26 mouse cellular contexts compared by ENCODE assay signal in the genomic region with DNA sequence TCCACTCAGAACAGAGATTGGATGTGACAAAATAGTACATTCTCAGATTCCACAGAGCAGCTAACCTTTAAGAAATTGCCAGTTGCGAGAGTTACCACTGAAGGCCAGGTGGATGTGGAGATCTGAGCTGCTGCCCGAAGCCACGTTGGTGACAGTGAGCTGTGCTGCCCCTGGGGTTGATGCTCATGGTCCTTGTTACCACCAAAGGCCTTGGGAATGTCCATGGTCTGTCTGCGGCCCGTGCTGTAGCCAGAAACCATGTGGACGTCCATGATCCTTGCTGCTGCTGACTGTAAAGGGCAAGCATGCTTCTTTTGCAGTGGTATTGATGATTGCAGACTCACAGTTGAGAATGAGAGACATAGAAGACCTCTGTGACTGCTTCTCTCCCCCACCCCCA.
DNase-seq lines count a peak whose midpoint lies in the region; ATAC-seq and TF ChIP-seq lines count a peak whose summit lies in the region.
"Had no signal": no experiment of that assay in that cellular context is flagged by ENCODE, and none has a peak within 500 bp of the region (broad histone marks: within the 10 kb centered on the region; RNA-seq: fewer than 3 reads in every experiment).

No protein-coding gene starts in this region.

- 75% methylated on average over 6 of the region's 6 CpGs for WGBS in liver, embryonic 13.5 days (ENCODE audit: insufficient replicate concordance)
- 83% methylated on average over 6 of the region's 6 CpGs for WGBS in liver, postnatal 0 days (ENCODE audit: insufficient replicate concordance)

- no peaks in the 10 kb centered on the region for H3K27me3 ChIP-seq in liver, embryonic 13.5 days
- H3K27me3 ChIP-seq in liver, postnatal 0 days (ENCODE audit: insufficient read depth, low read length): no peaks in the 10 kb centered on the region
- H3K27me3 ChIP-seq: CH12.LX; embryonic facial prominence, embryonic 13.5 days; embryonic facial prominence, embryonic 15.5 days; forebrain, embryonic 12.5 days; Patski had no signal

- ATAC-seq in liver, embryonic 13.5 days (ENCODE audit: low read depth): no peak
- no peak for ATAC-seq in liver, postnatal 0 days
- ATAC-seq: activated CD4-positive, CD25-positive, alpha-beta regulatory T cell, adult 4 months; CD4-positive, CD25-positive, alpha-beta regulatory T cell, adult 4 months; forebrain, embryonic 14.5 days; forebrain, embryonic 16.5 days; Patski had no signal

- no peaks in the 10 kb centered on the region for H3K9me3 ChIP-seq in liver, embryonic 13.5 days (replicated peaks)
- no peaks in the 10 kb centered on the region for H3K9me3 ChIP-seq in liver, postnatal 0 days (ENCODE audit: low read length)
- H3K9me3 ChIP-seq: embryonic facial prominence, embryonic 15.5 days; forebrain, embryonic 10.5 days; forebrain, embryonic 12.5 days; G1E had no signal

- H3K4me3 ChIP-seq in liver, embryonic 13.5 days (replicated peaks): no peak overlapping the region
- no peak overlapping the region for H3K4me3 ChIP-seq in liver, postnatal 0 days (ENCODE audit: low read depth, low read length)
- H3K4me3 ChIP-seq: embryonic facial prominence, embryonic 13.5 days; embryonic facial prominence, embryonic 15.5 days; erythroblast, embryonic 14.5 days; forebrain, embryonic 10.5 days; forebrain, embryonic 12.5 days had no signal

- peaks cover 35% of the 10 kb centered on the region for H3K4me1 ChIP-seq in liver, embryonic 13.5 days (replicated peaks)
- H3K4me1 ChIP-seq in liver, postnatal 0 days (ENCODE audit: insufficient read depth): no peaks in the 10 kb centered on the region
- H3K4me1 ChIP-seq: embryonic facial prominence, embryonic 13.5 days; embryonic facial prominence, embryonic 15.5 days; forebrain, embryonic 12.5 days had no signal

- peak; percentile 37 for DNase-seq in adrenal gland, adult 2 months
- no peak for DNase-seq in adrenal gland, adult 18-20 months (ENCODE audit: low spot score in 2 of 2)
- peak; percentile 32 for DNase-seq in adrenal gland, postnatal 10 days
- no peak for DNase-seq in adrenal gland, postnatal 25 days
- no peak for DNase-seq in liver, embryonic 13.5 days
- no peak for DNase-seq in liver, postnatal 0 days
- DNase-seq: B cell, adult 2 months; cerebellum, adult 11 months; cerebellum, adult 18-20 months; cerebellum, adult 8-10 months; cerebellum, adult 9-11 months; cerebellum, postnatal 14 days; cerebellum, postnatal 36 days; embryo, embryonic 11 days had no signal

- H3K36me3 ChIP-seq in liver, embryonic 13.5 days: peaks cover 9% of the 10 kb centered on the region
- peaks cover 3% of the 10 kb centered on the region; the same call in 1 of the 2 replicates for H3K36me3 ChIP-seq in liver, postnatal 0 days (replicated peaks; ENCODE audit: insufficient read depth, low read length)

- 0 out of 2 replicates have a peak overlapping the region, but pooled peaks have one; percentile 7 for H3K27ac ChIP-seq in liver, embryonic 13.5 days
- H3K27ac ChIP-seq in liver, postnatal 0 days (ENCODE audit: low read depth): no peak overlapping the region
- H3K27ac ChIP-seq: embryonic facial prominence, embryonic 13.5 days; embryonic facial prominence, embryonic 15.5 days; forebrain, embryonic 10.5 days; forebrain, embryonic 12.5 days had no signal

- TF ChIP-seq EP300 in liver, postnatal 0 days (IDR thresholded peaks at IDR 0.05; ENCODE audit: low read depth): no peak

- H3K4me2 ChIP-seq in liver, embryonic 13.5 days: no peak overlapping the region
- no peak overlapping the region for H3K4me2 ChIP-seq in liver, postnatal 0 days (ENCODE audit: low read depth, low read length)
- H3K4me2 ChIP-seq: embryonic facial prominence, embryonic 13.5 days; embryonic facial prominence, embryonic 15.5 days; forebrain, embryonic 12.5 days had no signal

- TF ChIP-seq CTCF in liver, postnatal 0 days (IDR thresholded peaks at IDR 0.05; ENCODE audit: low read depth): no peak

- H3K9ac ChIP-seq in liver, embryonic 13.5 days: no peak overlapping the region
- no peak overlapping the region for H3K9ac ChIP-seq in liver, postnatal 0 days (replicated peaks)
- H3K9ac ChIP-seq: embryonic facial prominence, embryonic 13.5 days; embryonic facial prominence, embryonic 15.5 days; forebrain, embryonic 12.5 days had no signal

Comparison
In these comparisons a context has a peak if more than half of its experiments do, and no peak if none do; other contexts are left out.
1. DNase-seq: peak in adrenal gland, adult 2 months (single experiment) and adrenal gland, postnatal 10 days (single experiment); none in adrenal gland, adult 18-20 months (0 of 2), adrenal gland, postnatal 25 days (single experiment), liver, embryonic 13.5 days (single experiment) and liver, postnatal 0 days (single experiment).